Mouse (Mus musculus) megakaryocyte progenitor cell, adult 5-6 weeks (primary cell): ENCODE data around the gene Pkhd1. TPM values are rescaled to one million over a fixed set of nuclear protein-coding genes. Genes with fewer than 3 reads are reported as not detected.

Experiments
- ATAC-seq: replicated peaks from 2 replicates; pipeline ENCODE4 v1.8.0; 2016; ENCODE audit warnings: mild to moderate bottlenecking, moderate TSS enrichment, inconsistent platforms; ENCODE audit not compliant: poor library complexity
- total RNA-seq, 2 experiments: library from RNA; stranded (forward) in 1 of 2; stranded (reverse) in 1 of 2; fragments of 157-497, 149-512 nt in 1 of 2; fragments of 200-1000 nt in 1 of 2; gene quantifications; 2 replicates each; pipeline versions ENCODE4 v1.2.3 to v1.2.4; 2015 to 2017

Gene Pkhd1
- total RNA-seq (2015) (not detected in 2 replicates), total RNA-seq (2017) (not detected in 2 replicates)

DNA sequence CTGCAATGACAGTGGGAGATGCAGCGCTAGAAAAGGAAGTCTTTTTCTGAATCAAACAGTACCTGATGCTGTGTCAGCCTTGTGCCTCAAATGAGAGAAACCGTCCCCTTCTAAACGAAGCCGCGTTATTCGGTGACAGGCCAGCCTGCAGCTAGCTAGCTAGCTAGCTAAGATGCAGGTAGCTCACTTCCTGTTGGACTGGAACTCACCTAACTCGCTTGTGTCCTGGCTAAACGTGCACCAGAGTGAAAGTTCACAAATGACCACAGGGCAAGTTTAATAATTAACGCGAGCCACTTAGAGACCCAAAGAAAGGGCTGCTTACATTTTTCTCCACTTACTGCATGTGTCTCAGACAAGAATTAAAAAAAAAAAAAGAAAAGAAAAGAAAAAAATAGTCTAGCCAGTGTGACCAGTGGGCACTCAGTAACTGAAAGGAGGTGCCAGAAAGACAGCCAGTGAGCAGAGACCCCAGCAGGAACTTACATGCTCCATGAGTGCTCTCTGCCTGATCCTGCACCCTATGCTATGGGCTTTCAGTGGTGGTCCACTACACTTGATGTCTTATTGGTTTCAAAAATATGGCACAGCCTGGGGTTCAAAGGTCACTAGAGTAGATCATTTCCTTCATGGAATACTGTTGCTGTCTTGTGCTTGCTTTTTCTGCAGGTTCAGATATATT is at the start of gene Pkhd1:
Gene Pkhd1, minus strand, starts transcription at position 216 of the 682 bp plus-strand sequence.
- no peak for ATAC-seq

DNA sequence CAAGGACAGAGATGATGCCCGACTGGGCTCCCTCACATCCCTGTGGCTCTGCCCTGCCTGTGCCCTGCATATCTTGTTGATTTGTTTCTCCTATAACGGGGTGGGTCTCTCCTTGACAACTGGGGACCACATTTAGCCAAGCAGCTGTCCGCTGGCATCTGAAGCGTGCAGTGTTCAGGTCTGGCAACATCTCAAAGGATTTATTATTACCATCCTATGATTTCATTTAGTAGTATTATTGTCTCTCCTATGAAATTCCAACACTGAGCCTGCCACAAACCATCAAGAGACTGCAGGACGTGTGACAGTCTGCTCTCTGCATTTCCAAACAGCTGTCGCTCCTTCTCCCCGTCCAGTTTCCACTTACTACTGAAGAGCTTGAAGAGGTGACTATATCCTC is 49.7 kb upstream of the Pkhd1 start:
- no peak for ATAC-seq

DNA sequence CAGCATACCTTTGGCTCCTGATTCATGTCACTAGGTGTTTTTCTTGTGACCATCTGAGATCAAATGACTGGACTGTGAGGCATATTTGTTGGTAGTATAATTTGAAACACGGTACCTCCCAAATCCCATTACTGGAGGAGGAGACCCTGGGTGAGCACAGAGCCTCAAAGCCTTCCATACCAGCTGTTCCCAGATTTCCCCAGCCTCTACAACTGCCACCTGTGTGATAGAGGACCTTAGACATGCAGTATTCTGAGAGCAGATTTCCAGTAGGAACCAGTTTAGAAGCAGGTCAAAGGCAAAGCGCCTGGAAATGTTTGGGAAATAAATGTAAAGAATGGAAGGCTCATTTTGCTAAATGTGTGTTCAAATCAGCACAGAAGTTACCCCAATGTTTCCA is 48.4 kb upstream of the Pkhd1 start:
- no peak for ATAC-seq

GRCm38 (mm10) chr1:20655085-20655484 is 37.2 kb upstream of the Pkhd1 start:
- ATAC-seq: no peak

- ATAC-seq: no peak
Observed at GRCm38 (mm10) chr1:20653513-20654506, 35.9 kb upstream of the Pkhd1 start.

- no peak for ATAC-seq
Observed at GRCm38 (mm10) chr1:20634856-20635255, 17.0 kb upstream of the Pkhd1 start.

GRCm38 (mm10) chr1:20633276-20633869 is 15.5 kb upstream of the Pkhd1 start:
- ATAC-seq: no peak

GRCm38 (mm10) chr1:20624564-20624963 is 6.7 kb upstream of the Pkhd1 start:
- no peak for ATAC-seq

DNA sequence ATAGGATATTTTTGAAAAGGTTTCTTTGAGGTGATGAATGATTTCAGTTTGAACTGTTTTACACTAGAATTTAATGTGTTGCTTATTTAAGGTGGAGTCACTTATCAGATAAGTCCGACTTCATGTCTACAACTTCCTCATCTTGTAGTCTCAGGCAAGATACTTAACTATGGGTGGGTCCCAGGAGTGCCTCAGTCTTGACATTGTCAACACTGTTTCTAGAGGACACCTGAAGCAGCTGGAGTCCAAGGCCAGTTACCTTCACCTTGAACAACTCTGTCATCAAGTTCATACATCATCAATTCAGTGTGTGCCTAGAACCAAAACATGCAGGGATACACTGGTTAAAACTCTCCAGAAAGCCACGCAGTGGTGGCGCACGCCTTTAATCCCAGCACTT is 5.5 kb upstream of the Pkhd1 start:
- ATAC-seq: no peak

- no peak for ATAC-seq
Observed at GRCm38 (mm10) chr1:20620611-20621010, 2.7 kb upstream of the Pkhd1 start.

DNA sequence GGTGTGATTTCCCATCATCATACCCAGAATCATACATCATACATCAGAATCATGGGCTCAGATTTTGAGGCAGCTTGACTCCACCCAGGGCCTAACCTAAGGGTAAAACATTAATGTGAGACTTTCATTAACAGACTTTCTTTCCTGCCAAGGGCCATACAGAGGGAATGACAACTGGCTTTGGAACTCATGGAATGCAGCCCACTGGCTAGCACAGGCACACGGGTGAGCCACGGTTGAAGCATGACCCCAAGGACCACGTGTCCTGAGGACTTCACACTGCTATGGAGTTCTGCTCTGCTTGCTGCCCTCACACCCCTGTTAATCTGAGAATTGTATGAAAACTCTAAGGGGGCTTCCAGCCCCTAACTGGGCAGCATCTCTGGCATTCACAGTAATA is 1.5 kb upstream of the Pkhd1 start:
- ATAC-seq: no peak

- peak; percentile 66 for ATAC-seq
Observed at GRCm38 (mm10) chr1:20612643-20613042, 5.2 kb downstream of the Pkhd1 start.

DNA sequence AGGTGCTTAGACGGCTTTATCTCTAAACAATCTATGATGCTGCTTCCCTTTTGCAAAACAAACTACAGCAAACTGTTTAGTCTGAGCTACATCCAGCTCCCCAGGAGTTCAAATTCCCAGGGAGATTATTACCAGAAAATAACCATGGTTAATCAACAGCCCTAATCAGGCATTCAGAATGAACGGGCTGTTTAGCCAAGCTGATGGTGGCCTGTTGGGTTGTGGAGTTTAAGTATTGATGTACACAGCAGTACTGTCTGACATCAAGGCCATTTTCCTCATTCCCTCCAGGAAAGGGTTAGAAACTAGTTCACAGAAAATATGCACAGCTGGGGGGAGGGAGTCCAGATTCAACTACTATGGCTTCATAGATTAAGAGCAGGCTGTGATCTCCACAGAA is 12.4 kb downstream of the Pkhd1 start:
- ATAC-seq: no peak

DNA sequence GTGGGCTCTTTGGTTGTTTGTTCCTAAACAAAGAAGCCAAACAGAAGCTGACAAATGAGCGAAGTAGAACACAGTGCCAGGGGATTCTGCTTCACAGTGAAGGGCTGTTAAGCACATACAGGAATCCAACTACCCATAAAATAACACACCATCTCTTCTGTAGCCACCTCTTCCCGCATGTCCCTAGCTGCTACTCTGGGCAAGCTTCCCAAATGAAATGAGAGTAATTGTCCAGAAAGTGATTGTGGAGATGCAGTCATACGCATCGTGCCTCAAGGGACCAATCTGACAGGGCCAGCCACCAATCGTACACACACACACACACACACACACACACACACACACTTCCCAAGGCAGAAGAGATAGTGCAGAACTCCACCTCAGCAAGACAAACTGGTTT is 27.4 kb downstream of the Pkhd1 start:
- no peak for ATAC-seq

GRCm38 (mm10) chr1:20571469-20571868 is 46.4 kb downstream of the Pkhd1 start:
- ATAC-seq: no peak

DNA sequence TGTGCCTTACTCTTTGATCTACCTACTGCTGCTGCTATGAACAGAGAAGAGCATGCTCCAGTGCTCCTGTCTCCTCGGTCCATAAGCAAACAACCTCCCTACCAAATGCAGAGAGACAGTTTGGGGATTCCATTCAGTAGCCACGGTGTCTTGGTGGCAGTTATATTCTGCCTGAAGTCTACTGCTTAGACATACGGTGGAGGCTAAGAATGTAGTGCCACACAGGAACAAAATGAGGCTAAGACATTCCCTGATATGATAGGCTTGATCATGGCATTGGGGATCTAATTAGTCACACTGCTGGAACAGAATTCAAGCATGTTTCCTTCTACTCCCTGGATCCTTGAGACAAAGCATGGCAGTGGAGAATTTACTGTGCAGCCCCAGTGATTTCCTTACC is 48.4 kb downstream of the Pkhd1 start:
- ATAC-seq: no peak

DNA sequence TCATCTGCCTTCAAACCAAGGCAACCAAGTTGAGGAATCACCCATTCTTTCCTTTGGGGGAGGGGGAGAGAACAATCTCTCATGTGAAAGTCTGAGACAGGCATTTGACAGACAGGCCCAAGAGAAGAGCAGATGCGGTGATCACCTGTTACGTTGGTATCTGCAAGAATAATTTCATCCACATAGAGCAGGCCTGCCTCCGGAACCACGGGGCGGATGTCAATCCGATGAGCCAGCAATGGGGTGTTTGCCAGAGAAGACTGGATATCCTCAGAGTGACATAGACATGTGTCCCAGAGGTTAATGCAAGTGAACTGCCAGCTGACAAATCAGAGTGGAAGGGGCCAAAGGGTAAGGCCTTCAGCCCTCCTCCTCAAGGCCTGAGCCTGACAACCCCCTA is 59.4 kb downstream of the Pkhd1 start:
- ATAC-seq: no peak

- ATAC-seq: peak; percentile 72; the same call in 1 of the 2 replicates
Observed at GRCm38 (mm10) chr1:20554398-20554797, 63.5 kb downstream of the Pkhd1 start.

DNA sequence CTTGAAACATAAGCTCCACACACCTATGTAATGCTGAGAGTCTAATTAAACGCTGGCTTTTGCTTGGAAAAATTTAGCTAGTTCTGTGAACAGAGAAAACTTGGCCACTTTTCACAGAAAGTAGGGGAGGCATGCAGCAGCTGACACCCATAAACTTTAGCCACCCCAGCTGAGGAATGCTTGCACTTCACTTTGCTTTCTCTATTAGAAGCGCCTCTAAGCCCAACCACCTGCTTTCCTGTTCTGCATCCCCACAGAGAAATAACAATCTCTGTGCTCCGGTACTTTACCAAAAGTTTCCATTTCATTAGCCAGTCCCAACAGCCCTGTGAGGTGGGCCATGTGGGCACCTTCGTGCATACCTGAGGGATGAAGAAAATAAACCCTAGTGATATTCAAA is 66.5 kb downstream of the Pkhd1 start:
- ATAC-seq: no peak

GRCm38 (mm10) chr1:20544526-20544925 is 73.3 kb downstream of the Pkhd1 start:
- no peak for ATAC-seq

DNA sequence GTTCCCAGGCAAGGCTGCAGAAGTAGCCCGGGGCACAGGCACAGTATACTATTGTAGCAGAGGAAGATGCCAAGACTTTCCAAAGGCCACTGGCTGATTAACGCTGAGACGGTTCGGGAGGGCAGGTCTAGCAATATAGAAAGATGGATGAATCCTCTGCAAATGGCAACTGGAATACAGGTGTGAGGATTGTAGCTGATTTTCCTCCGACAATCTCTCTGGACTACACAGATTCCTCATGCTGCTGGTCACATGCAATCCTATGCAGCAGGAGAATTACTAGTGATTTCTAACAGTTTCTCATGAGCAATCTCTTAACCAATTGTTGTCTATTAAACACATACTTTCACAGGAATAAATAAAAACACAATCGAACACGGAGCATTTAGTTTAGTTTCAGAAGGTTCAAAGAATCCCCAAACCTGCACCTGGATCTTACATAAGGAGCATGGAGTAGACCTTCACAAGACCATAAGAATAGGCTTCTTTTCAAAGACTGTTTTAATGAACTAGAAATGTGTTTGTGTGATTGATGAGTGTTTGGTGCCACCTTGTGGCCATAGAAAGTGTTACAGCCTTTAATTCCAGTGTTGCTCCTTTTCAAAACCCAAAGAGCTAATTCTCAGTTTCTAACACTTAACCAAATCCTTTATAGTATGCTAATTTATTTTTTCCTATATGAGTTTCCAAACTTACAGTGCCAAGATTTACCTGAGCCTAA is 104.3 kb downstream of the Pkhd1 start:
- ATAC-seq: peak; percentile 71
